Mouse (Mus musculus) fat pad, adult 2 months (tissue): ENCODE results near the gene Plce1.

Experiments
- DNase-seq: peaks from one replicate; pipeline ENCODE4 v3.0.0-alpha.2; 2011; ENCODE audit warnings: low read depth, low spot score; ENCODE audit errors: extremely low read depth

Plce1 gene

GRCm38 (mm10) chr19:38582861-38583260, 102.0 kb downstream of the Plce1 start:
- no peak for DNase-seq

- no peak for DNase-seq
Measured at GRCm38 (mm10) chr19:38587559-38587958, 106.7 kb downstream of the Plce1 start.

GRCm38 (mm10) chr19:38589466-38589865, 108.6 kb downstream of the Plce1 start:
- DNase-seq: no peak

- DNase-seq: no peak
Measured at GRCm38 (mm10) chr19:38589941-38590340, 109.0 kb downstream of the Plce1 start.

GRCm38 (mm10) chr19:38592566-38593224, 111.8 kb downstream of the Plce1 start:
- no peak for DNase-seq

GRCm38 (mm10) chr19:38593225-38593897, 112.5 kb downstream of the Plce1 start:
- no peak for DNase-seq

- no peak for DNase-seq
Measured at GRCm38 (mm10) chr19:38596096-38596495, 115.2 kb downstream of the Plce1 start.

- no peak for DNase-seq
Measured at GRCm38 (mm10) chr19:38597392-38597791, 116.5 kb downstream of the Plce1 start.

- no peak for DNase-seq
Measured at GRCm38 (mm10) chr19:38599001-38599400, 118.1 kb downstream of the Plce1 start.

- no peak for DNase-seq
Measured at GRCm38 (mm10) chr19:38601127-38601526, 120.2 kb downstream of the Plce1 start.

- no peak for DNase-seq
Measured at GRCm38 (mm10) chr19:38602811-38603210, 121.9 kb downstream of the Plce1 start.

GRCm38 (mm10) chr19:38607236-38607635, 126.3 kb downstream of the Plce1 start:
- no peak for DNase-seq

- no peak for DNase-seq
Measured at GRCm38 (mm10) chr19:38608951-38609654, 128.2 kb downstream of the Plce1 start.

GRCm38 (mm10) chr19:38610291-38610690, 129.4 kb downstream of the Plce1 start:
- DNase-seq: no peak

GRCm38 (mm10) chr19:38610809-38611208, 129.9 kb downstream of the Plce1 start:
- no peak for DNase-seq

GRCm38 (mm10) chr19:38614067-38614675, 133.3 kb downstream of the Plce1 start:
- DNase-seq: no peak

- no peak for DNase-seq
Measured at GRCm38 (mm10) chr19:38615356-38615755, 134.4 kb downstream of the Plce1 start.

GRCm38 (mm10) chr19:38620134-38620533, 139.2 kb downstream of the Plce1 start:
- DNase-seq: no peak

GRCm38 (mm10) chr19:38621546-38621945, 140.6 kb downstream of the Plce1 start:
- no peak for DNase-seq

GRCm38 (mm10) chr19:38626246-38627015, 145.5 kb downstream of the Plce1 start:
- DNase-seq: no peak
